In the genomic region with DNA sequence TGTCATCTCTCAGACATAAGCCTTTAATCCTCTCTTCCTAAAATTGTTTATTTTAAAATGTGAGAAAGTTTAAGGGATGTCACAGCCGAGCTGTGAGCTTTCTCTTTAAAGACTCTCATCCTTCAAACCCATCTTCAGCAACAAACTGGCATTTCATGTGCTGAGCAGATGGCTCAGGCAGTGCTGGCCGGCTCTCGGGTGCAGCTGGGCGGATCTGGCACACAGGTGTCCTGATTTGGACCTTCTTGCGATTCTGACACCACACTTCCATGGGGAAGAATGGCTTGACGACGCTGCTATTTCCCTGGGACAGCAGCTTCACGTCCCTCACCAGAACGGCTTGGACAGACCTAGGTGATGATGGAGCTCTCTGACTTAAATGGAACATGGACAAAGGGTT, we compare ENCODE assay signal across 9 mouse cellular contexts. TPM values are rescaled to one million over a fixed set of nuclear protein-coding genes. Genes with fewer than 3 reads are reported as not detected.
DNase-seq lines count a peak whose midpoint lies in the region; ATAC-seq lines count a peak whose summit lies in the region.
"Had no signal": no experiment of that assay in that cellular context is flagged by ENCODE, and none has a peak within 500 bp of the region (broad histone marks: within the 10 kb centered on the region; RNA-seq: fewer than 3 reads in every experiment).

No protein-coding gene starts in this region.

- no peak overlapping the region for H3K9ac ChIP-seq in embryonic facial prominence, embryonic 13.5 days
- no peak overlapping the region for H3K9ac ChIP-seq in stomach, embryonic 16.5 days (ENCODE audit: low read length)
- no peak overlapping the region for H3K9ac ChIP-seq in midbrain, embryonic 11.5 days (ENCODE audit: low read length)
- H3K9ac ChIP-seq: limb, embryonic 12.5 days had no signal

- H3K4me1 ChIP-seq in embryonic facial prominence, embryonic 13.5 days, result peaks cover 9% of the 10 kb centered on the region
- H3K4me1 ChIP-seq in embryonic facial prominence, embryonic 10.5 days, result peaks cover 5% of the 10 kb centered on the region
- H3K4me1 ChIP-seq in stomach, embryonic 16.5 days (ENCODE audit: control insufficient read depth, insufficient read depth, low read length), result 0 out of 2 replicates have a peak, but pooled peaks cover 6% of the 10 kb centered on the region
- H3K4me1 ChIP-seq in midbrain, embryonic 11.5 days (ENCODE audit: control insufficient read depth, insufficient read depth, low read length), result no peaks in the 10 kb centered on the region
- H3K4me1 ChIP-seq: limb, embryonic 12.5 days had no signal

- H3K9me3 ChIP-seq in embryonic facial prominence, embryonic 13.5 days, result no peaks in the 10 kb centered on the region
- H3K9me3 ChIP-seq in embryonic facial prominence, embryonic 10.5 days, result no peaks in the 10 kb centered on the region
- H3K9me3 ChIP-seq in stomach, embryonic 16.5 days (replicated peaks; ENCODE audit: control insufficient read depth, low read length), result no peaks in the 10 kb centered on the region
- H3K9me3 ChIP-seq in midbrain, embryonic 11.5 days (ENCODE audit: control insufficient read depth, low read length), result no peaks in the 10 kb centered on the region

- no peaks in the 10 kb centered on the region for H3K36me3 ChIP-seq in embryonic facial prominence, embryonic 13.5 days
- no peaks in the 10 kb centered on the region for H3K36me3 ChIP-seq in embryonic facial prominence, embryonic 10.5 days (replicated peaks)
- H3K36me3 ChIP-seq in stomach, embryonic 16.5 days (ENCODE audit: control insufficient read depth, insufficient read depth, low read length), result no peaks in the 10 kb centered on the region
- no peaks in the 10 kb centered on the region for H3K36me3 ChIP-seq in midbrain, embryonic 11.5 days (ENCODE audit: control insufficient read depth, insufficient read depth, low read length)
- H3K36me3 ChIP-seq: limb, embryonic 12.5 days had no signal

- H3K4me3 ChIP-seq in embryonic facial prominence, embryonic 13.5 days, result no peak overlapping the region
- no peak overlapping the region for H3K4me3 ChIP-seq in embryonic facial prominence, embryonic 10.5 days
- H3K4me3 ChIP-seq in stomach, embryonic 16.5 days (replicated peaks; ENCODE audit: low read length), result no peak overlapping the region
- H3K4me3 ChIP-seq in midbrain, embryonic 11.5 days (ENCODE audit: low read depth, low read length), result no peak overlapping the region
- H3K4me3 ChIP-seq: limb, embryonic 12.5 days had no signal

- ATAC-seq in embryonic facial prominence, embryonic 13.5 days (ENCODE audit: insufficient number of reproducible peaks, insufficient read depth, low FRiP score, low TSS enrichment, low read depth), result no peak
- no peak for ATAC-seq in stomach, embryonic 16.5 days (ENCODE audit: insufficient read depth, low FRiP score)
- no peak for ATAC-seq in midbrain, embryonic 11.5 days (ENCODE audit: low FRiP score)

- no peaks in the 10 kb centered on the region for H3K27me3 ChIP-seq in embryonic facial prominence, embryonic 13.5 days
- H3K27me3 ChIP-seq in embryonic facial prominence, embryonic 10.5 days (replicated peaks; ENCODE audit: low read depth, poor library complexity, severe bottlenecking), result no peaks in the 10 kb centered on the region
- H3K27me3 ChIP-seq in stomach, embryonic 16.5 days (ENCODE audit: control insufficient read depth, insufficient read depth, low read length), result no peaks in the 10 kb centered on the region; the same call in 1 of the 2 replicates
- H3K27me3 ChIP-seq in midbrain, embryonic 11.5 days (ENCODE audit: control insufficient read depth, insufficient read depth, low read length), result no peaks in the 10 kb centered on the region
- H3K27me3 ChIP-seq: limb, embryonic 12.5 days had no signal

- no peak overlapping the region for H3K27ac ChIP-seq in embryonic facial prominence, embryonic 13.5 days
- H3K27ac ChIP-seq in embryonic facial prominence, embryonic 10.5 days (replicated peaks), result no peak overlapping the region
- H3K27ac ChIP-seq in stomach, embryonic 16.5 days (ENCODE audit: low read length), result no peak overlapping the region
- H3K27ac ChIP-seq in midbrain, embryonic 11.5 days (ENCODE audit: low read depth, low read length), result no peak overlapping the region
- H3K27ac ChIP-seq: limb, embryonic 12.5 days had no signal

- 62% methylated on average over 9 of the region's 9 CpGs for WGBS in embryonic facial prominence, embryonic 13.5 days
- WGBS in embryonic facial prominence, embryonic 10.5 days, result 72% methylated on average over 9 of the region's 9 CpGs
- 26% methylated on average over 9 of the region's 9 CpGs for WGBS in stomach, embryonic 16.5 days
- 69% methylated on average over 9 of the region's 9 CpGs for WGBS in midbrain, embryonic 11.5 days

- 0 out of 2 replicates have a peak overlapping the region, but pooled peaks have one; percentile 7 for H3K4me2 ChIP-seq in embryonic facial prominence, embryonic 13.5 days
- peak overlapping the region; percentile 13; the same call in 1 of the 2 replicates for H3K4me2 ChIP-seq in stomach, embryonic 16.5 days (ENCODE audit: low read depth, low read length)
- H3K4me2 ChIP-seq in midbrain, embryonic 11.5 days, result no peak overlapping the region
- H3K4me2 ChIP-seq: limb, embryonic 12.5 days had no signal

- DNase-seq in embryonic facial prominence, embryonic 10.5 days (ENCODE audit: low spot score), result no peak
- DNase-seq in lung, postnatal 36 days, result peak; percentile 10
- no peak for DNase-seq in lung, postnatal 14 days
- DNase-seq in left cerebral cortex, adult 18-20 months (ENCODE audit: low spot score in 2 of 2), result peak; percentile 13 to 49
- DNase-seq in adrenal gland, postnatal 14 days, result no peak
- DNase-seq in midbrain, embryonic 11.5 days (ENCODE audit: low spot score, missing footprints), result no peak

RNA-seq across cellular contexts. Expression of a gene that starts 17.9 kb away (rescaled TPM):
- polyA plus RNA-seq in embryonic facial prominence, embryonic 13.5 days (2015; fragmentation: Nextera tagmentation; extraction: Ambion mirVana), result 32.7 and 40.1 TPM in 2 replicates
- polyA plus RNA-seq in embryonic facial prominence, embryonic 10.5 days (2016; fragmentation: Nextera tagmentation; extraction: Ambion mirVana), result 5.7 and 12.1 TPM in 2 replicates
- total RNA-seq in left cerebral cortex, adult 18-20 months (2021), result under 1 TPM; 0.40 to 0.77 TPM
- 10.0 TPM in 2 replicates for polyA plus RNA-seq in stomach, embryonic 16.5 days (2015; fragmentation: Nextera tagmentation; extraction: Ambion mirVana)
- 3.5 and 4.7 TPM in 2 replicates for total RNA-seq in adrenal gland, postnatal 14 days (2021)
- polyA plus RNA-seq in midbrain, embryonic 11.5 days (2014; fragmentation: Nextera tagmentation; extraction: Ambion mirVana), result 19.6 and 23.7 TPM in 2 replicates

Comparison
In these comparisons a context has a peak if more than half of its experiments do, and no peak if none do; other contexts are left out.
1. DNase-seq: peak in lung, postnatal 36 days (single experiment) and left cerebral cortex, adult 18-20 months (2 of 2); none in embryonic facial prominence, embryonic 10.5 days (single experiment), lung, postnatal 14 days (single experiment), adrenal gland, postnatal 14 days (single experiment) and midbrain, embryonic 11.5 days (single experiment).